Mouse (Mus musculus) limb, embryonic 15.5 days (tissue): Measurements from ENCODE around the gene Cdc5l. TPM values are rescaled to one million over a fixed set of nuclear protein-coding genes. Genes with fewer than 3 reads are reported as not detected.

Source experiments
- ATAC-seq: fragments of 200-750 bp; cut with Nextera tagmentation; 2 replicates; pipeline ENCODE4 v1.8.0; 2017; ENCODE audit warnings: low read depth, moderate TSS enrichment; ENCODE audit not compliant: insufficient number of reproducible peaks, low FRiP score, low TSS enrichment
- H3K27ac ChIP-seq: fragments of 300-500 bp; sonication (generic); 2 replicates; pipeline ENCODE4 v1.5.1; 2015; ENCODE audit warnings: moderate library complexity, mild to moderate bottlenecking, inconsistent platforms
- H3K27me3 ChIP-seq: fragments of 300-500 bp; sonication (generic); 2 replicates; pipeline ENCODE4 v1.6.1; 2015; ENCODE audit warnings: inconsistent platforms
- H3K36me3 ChIP-seq: fragments of 300-500 bp; sonication (generic); 2 replicates; pipeline ENCODE4 v1.6.1; 2015; ENCODE audit warnings: inconsistent platforms
- H3K4me1 ChIP-seq: fragments of 300-500 bp; sonication (generic); 2 replicates; pipeline ENCODE4 v1.6.1; 2015; ENCODE audit warnings: inconsistent platforms
- H3K4me2 ChIP-seq: fragments of 300-500 bp; sonication (generic); 2 replicates; pipeline ENCODE4 v1.6.1; 2015; ENCODE audit warnings: mild to moderate bottlenecking, inconsistent platforms
- H3K4me3 ChIP-seq: fragments of 300-500 bp; sonication (generic); 2 replicates; pipeline ENCODE4 v1.5.1; 2015; ENCODE audit warnings: mild to moderate bottlenecking, inconsistent platforms
- H3K9ac ChIP-seq: fragments of 300-500 bp; sonication (generic); 2 replicates; pipeline ENCODE4 v1.6.1; 2015; ENCODE audit warnings: inconsistent platforms
- H3K9me3 ChIP-seq: fragments of 300-500 bp; sonication (generic); 2 replicates; pipeline ENCODE4 v1.6.1; 2016; ENCODE audit warnings: inconsistent platforms
- WGBS: fragments of 180-500 bp; shearing (Covaris S2); methylation state at CpG from one replicate; pipeline ENCODE4 v1.1.7; 2015; 5-methylcytosine and 5-hydroxymethylcytosine counted together
- polyA plus RNA-seq: library from polyadenylated mRNA; unstranded; fragments of >200 nt; fragmentation: Nextera tagmentation; extraction: Ambion mirVana; gene quantifications from 2 replicates; pipeline ENCODE4 v1.2.1, GENCODE M21; 2015

The Cdc5l gene
- polyA plus RNA-seq, 1 experiment from 2014 or later: 61.7 TPM

GRCm38 (mm10) chr17:45394612-45395011 lies 38.9 kb downstream of the Cdc5l start:
- H3K36me3 ChIP-seq: peaks cover 52% of the 10 kb centered on the region
- no peaks in the 10 kb centered on the region for H3K9me3 ChIP-seq
- no peak overlapping the region for H3K4me2 ChIP-seq
- H3K27me3 ChIP-seq: no peaks in the 10 kb centered on the region
- ATAC-seq: no peak
- H3K9ac ChIP-seq: no peak overlapping the region
- 0 out of 2 replicates have a peak, but pooled peaks cover 3% of the 10 kb centered on the region for H3K4me1 ChIP-seq
- 74% methylated on average over 9 of the region's 9 CpGs for WGBS
- H3K4me3 ChIP-seq: no peak overlapping the region
- H3K27ac ChIP-seq: no peak overlapping the region

DNA sequence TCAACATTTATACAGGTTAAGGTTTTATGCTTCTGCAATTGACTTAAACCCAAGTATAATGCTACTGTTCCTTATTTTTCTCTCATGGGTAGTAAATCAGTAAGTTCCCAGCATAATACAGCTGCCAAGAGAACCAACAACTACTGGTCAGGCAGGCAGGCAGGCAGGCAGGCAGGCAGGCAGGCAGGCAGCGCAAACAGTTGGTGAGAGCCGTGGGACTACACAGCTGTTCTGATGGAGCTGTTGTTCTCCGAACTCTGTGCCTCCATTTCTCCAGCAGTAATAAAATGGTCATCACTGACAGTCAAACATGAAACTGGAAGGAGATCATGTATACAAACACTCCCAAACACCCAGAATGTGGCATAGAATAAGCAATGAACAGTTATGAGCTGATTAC lies 39.8 kb downstream of the Cdc5l start:
- no peak for ATAC-seq
- 84% methylated on average over 3 of the region's 3 CpGs for WGBS
- no peak overlapping the region for H3K9ac ChIP-seq
- H3K9me3 ChIP-seq: no peaks in the 10 kb centered on the region
- H3K4me1 ChIP-seq: no peaks in the 10 kb centered on the region
- no peak overlapping the region for H3K4me3 ChIP-seq
- H3K27ac ChIP-seq: no peak overlapping the region
- H3K4me2 ChIP-seq: no peak overlapping the region
- peaks cover 56% of the 10 kb centered on the region for H3K36me3 ChIP-seq
- no peaks in the 10 kb centered on the region for H3K27me3 ChIP-seq

DNA sequence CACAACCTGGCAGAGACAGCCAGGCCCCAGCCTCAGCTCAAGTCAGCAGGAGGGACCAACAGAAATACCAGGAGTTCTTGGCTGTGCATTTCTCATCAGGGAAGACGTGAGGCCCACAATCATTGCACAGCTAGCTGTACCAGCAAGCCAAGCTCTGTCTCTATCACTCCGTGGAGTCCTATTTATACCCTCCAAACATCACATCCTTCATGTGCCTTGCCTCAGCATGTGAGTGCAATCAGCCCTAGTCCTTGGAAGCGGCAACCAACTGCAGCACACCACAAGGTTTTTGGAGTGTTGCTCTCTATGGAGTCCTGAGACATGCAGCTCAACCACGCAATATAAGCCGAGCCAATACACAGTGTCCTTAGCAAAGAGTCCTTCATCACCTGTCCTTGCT lies 43.6 kb downstream of the Cdc5l start:
- Histone ChIP-seq H3K27ac (no peak overlapping the region), H3K9me3 (no peaks in the 10 kb centered on the region), H3K4me2 (no peak overlapping the region), H3K4me3 (no peak overlapping the region), H3K36me3 (peaks cover 64% of the 10 kb centered on the region), H3K27me3 (no peaks in the 10 kb centered on the region), H3K9ac (no peak overlapping the region), H3K4me1 (no peaks in the 10 kb centered on the region)
- no peak for ATAC-seq
- 91% methylated on average over 5 of the region's 5 CpGs for WGBS

DNA sequence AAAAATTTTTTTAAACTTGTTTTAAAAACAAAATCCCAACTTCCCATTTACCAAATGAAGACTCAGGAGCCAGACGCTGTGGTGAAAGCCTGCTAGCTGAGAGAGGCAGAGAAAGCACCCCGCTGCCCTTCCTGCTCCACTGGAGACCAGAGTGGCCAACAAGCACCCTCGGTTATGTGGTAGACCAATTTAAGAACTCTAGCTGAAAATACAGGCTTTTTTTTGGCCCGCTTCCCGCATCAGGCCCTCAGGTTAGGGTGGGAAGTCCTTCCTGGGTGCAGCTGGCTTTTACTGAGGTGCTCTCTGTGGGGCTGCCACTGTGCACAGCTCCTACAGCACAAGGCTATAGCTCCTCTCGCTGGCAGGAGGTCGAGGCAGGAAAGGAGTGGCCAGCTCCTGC lies 46.6 kb downstream of the Cdc5l start:
- Histone ChIP-seq H3K9ac (no peak overlapping the region), H3K9me3 (no peaks in the 10 kb centered on the region), H3K36me3 (peaks cover 44% of the 10 kb centered on the region), H3K4me1 (no peaks in the 10 kb centered on the region), H3K4me2 (no peak overlapping the region), H3K27ac (peak overlapping the region; percentile 43; the same call in 1 of the 2 replicates), H3K4me3 (no peak overlapping the region), H3K27me3 (no peaks in the 10 kb centered on the region)
- no peak for ATAC-seq
- WGBS: 77% methylated on average over 7 of the region's 7 CpGs

DNA sequence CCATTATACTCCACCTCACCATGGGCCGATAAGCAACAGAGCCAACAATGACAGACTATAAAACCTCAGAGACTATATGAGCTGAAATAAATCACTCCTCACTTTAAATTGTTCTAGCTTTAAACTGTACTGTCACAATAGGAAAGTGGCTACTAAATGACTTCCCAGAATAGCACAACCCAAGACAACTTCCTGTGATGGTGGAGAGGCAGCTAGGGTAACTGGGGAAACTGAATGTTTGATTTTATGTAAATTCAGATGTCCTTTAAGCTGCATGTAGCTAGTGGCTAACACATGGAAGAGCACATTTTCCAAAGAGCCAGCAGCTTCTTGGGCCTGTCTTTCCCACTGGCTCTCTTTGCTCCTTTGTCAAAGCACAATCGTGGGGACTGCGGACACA lies 50.2 kb downstream of the Cdc5l start:
- WGBS: 74% methylated on average over 3 of the region's 3 CpGs
- no peaks in the 10 kb centered on the region for H3K4me1 ChIP-seq
- no peak overlapping the region for H3K4me3 ChIP-seq
- H3K27me3 ChIP-seq: 0 out of 2 replicates have a peak, but pooled peaks cover 6% of the 10 kb centered on the region
- no peaks in the 10 kb centered on the region for H3K9me3 ChIP-seq
- no peak overlapping the region for H3K4me2 ChIP-seq
- no peak overlapping the region for H3K27ac ChIP-seq
- H3K9ac ChIP-seq: no peak overlapping the region
- ATAC-seq: no peak
- peaks cover 17% of the 10 kb centered on the region for H3K36me3 ChIP-seq

DNA sequence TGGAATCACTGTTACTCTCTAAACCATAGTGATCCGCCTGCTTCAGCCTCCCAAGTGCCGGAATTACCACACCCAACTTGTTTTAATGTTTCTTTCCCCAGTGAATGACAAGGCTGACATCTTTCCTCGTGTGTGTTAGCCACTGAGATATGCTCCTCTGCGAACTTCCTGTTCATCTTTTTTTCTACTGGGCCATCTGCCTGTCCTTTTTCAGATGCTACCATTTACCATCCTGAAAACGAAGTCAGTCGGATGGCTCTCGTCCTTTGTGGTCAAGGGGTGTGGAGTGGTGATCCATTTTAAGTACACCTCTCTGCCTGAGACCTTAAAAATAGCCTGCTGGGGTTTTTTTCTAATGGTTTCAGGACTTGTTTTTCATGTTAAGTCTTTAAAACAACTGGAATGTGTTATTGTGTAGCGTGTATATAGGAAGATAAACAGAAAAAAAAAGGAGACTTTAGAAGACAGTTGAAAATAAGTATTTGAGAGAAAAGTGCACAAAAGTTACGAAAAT lies 54.2 kb downstream of the Cdc5l start:
- Histone ChIP-seq H3K27ac (no peak overlapping the region), H3K9me3 (no peaks in the 10 kb centered on the region), H3K36me3 (peaks cover 2% of the 10 kb centered on the region; the same call in 1 of the 2 replicates), H3K9ac (no peak overlapping the region), H3K4me1 (peaks cover 15% of the 10 kb centered on the region), H3K27me3 (peaks cover 20% of the 10 kb centered on the region), H3K4me2 (no peak overlapping the region), H3K4me3 (no peak overlapping the region)
- 91% methylated on average over 9 of the region's 9 CpGs for WGBS
- no peak for ATAC-seq

DNA sequence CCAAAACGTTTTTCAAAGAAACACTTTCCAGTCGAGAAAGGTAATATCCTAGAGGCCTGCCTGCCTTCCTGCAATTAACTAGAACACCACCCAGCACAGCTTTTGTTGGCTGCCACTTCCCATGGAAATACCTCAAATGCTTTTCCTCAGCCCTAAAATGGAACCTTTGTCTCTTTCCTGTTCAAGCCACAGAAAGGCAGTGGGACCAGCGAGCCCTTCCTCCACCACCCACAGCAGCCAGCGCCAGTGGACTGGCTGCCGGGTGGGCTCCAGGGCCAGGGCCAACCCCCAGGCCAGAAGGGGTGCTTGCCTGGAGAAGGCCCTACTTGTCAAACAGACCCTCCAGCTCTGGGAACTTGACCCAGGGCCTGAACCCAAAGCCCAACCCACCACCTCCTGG lies 56.2 kb downstream of the Cdc5l start:
- WGBS: 31% methylated on average over 5 of the region's 5 CpGs

GRCm38 (mm10) chr17:45373987-45374608 lies 59.4 kb downstream of the Cdc5l start:
- Histone ChIP-seq H3K27ac (0 out of 2 replicates have a peak overlapping the region, but pooled peaks have one; percentile 2), H3K27me3 (peaks cover 57% of the 10 kb centered on the region), H3K36me3 (no peaks in the 10 kb centered on the region), H3K4me3 (no peak overlapping the region), H3K4me1 (peaks cover 36% of the 10 kb centered on the region), H3K9ac (no peak overlapping the region), H3K9me3 (no peaks in the 10 kb centered on the region), H3K4me2 (no peak overlapping the region)
- peak; percentile 64; the same call in 1 of the 2 replicates for ATAC-seq
- 28% methylated on average over 13 of the region's 13 CpGs for WGBS

More for the DNA sequence above, 56.2 kb downstream of the Cdc5l start:
- Histone ChIP-seq H3K36me3 (no peaks in the 10 kb centered on the region), H3K27me3 (peaks cover 38% of the 10 kb centered on the region), H3K9ac (no peak overlapping the region), H3K4me1 (peaks cover 22% of the 10 kb centered on the region), H3K4me3 (no peak overlapping the region), H3K4me2 (no peak overlapping the region), H3K27ac (peak overlapping the region; percentile 75), H3K9me3 (no peaks in the 10 kb centered on the region)
- ATAC-seq: peak; percentile 48

- Histone ChIP-seq H3K9ac (no peak overlapping the region), H3K4me3 (no peak overlapping the region), H3K36me3 (no peaks in the 10 kb centered on the region), H3K9me3 (no peaks in the 10 kb centered on the region), H3K27me3 (peaks cover 81% of the 10 kb centered on the region), H3K4me2 (no peak overlapping the region), H3K4me1 (peaks cover 21% of the 10 kb centered on the region), H3K27ac (peak overlapping the region; percentile 50; the same call in 1 of the 2 replicates)
- 27% methylated on average over 9 of the region's 9 CpGs for WGBS
- ATAC-seq: no peak
These were observed 62.5 kb downstream of the Cdc5l start for GRCm38 (mm10) chr17:45371042-45371441.

DNA sequence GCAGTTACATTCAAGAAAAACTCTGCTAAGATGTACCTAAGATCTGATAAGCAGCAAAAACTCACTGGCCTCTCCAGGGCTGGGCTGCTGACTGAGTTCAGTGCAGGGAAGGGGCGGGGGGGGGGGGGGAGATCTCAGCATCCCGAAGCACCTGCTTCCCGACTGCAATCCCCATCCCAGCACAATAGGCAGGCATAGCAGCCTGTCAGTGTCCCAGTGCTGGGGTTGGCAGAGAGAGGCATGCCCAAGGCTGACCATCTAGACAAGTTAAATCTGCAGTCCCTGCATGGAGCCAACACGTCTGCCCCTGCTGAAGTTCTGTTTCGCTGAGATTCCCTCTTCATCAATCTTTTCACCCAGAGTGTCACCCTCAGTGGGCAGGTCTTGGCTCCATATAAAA lies 63.0 kb downstream of the Cdc5l start:
- H3K36me3 ChIP-seq: no peaks in the 10 kb centered on the region
- no peak overlapping the region for H3K4me3 ChIP-seq
- no peak overlapping the region for H3K9ac ChIP-seq
- peaks cover 77% of the 10 kb centered on the region for H3K27me3 ChIP-seq
- no peak overlapping the region for H3K4me2 ChIP-seq
- no peaks in the 10 kb centered on the region for H3K9me3 ChIP-seq
- 51% methylated on average over 5 of the region's 5 CpGs for WGBS
- ATAC-seq: no peak
- peak overlapping the region; percentile 50; the same call in 1 of the 2 replicates for H3K27ac ChIP-seq
- H3K4me1 ChIP-seq: peaks cover 22% of the 10 kb centered on the region

DNA sequence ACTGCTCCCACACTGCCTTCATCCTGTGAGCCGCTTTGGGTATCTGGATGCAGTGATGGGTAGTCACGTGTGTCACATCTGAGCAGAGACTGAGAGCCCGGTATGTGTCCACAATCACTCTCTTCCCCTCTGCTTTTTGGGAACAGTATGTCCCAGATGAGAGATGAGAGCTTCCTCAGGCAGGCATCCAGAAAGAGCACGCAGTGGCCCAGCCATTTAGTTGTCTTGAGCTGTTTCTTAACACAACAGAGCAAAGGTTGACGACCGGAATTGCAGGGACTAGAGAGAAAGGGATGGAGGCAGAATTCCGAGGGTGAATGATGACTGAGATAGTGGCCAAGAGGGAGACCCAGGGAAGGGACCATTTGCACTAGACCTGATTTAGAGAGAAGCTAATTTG lies 68.7 kb downstream of the Cdc5l start:
- no peak overlapping the region for H3K4me2 ChIP-seq
- no peaks in the 10 kb centered on the region for H3K9me3 ChIP-seq
- peaks cover 78% of the 10 kb centered on the region for H3K27me3 ChIP-seq
- no peaks in the 10 kb centered on the region for H3K36me3 ChIP-seq
- H3K4me3 ChIP-seq: no peak overlapping the region
- ATAC-seq: no peak
- peaks cover 4% of the 10 kb centered on the region for H3K4me1 ChIP-seq
- no peak overlapping the region for H3K27ac ChIP-seq
- WGBS: 66% methylated on average over 7 of the region's 7 CpGs
- no peak overlapping the region for H3K9ac ChIP-seq

DNA sequence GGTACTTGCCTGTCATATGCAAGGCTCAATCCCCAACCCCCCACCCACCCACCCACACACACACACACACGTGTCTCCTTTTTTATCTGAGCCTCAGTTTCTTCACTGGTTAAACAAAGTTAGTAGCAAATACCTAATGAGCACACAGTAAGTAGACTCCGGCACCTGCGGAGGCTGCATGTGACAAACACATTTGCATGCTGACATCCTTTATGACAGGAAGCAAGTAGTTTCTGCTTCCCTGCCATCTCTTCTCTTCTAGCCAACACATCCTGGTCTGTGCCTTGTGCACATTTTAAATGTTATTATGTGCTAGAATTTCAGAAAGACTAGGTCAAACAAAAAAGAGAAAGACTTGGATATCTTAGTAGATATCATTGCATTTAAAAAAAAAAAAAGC lies 72.6 kb downstream of the Cdc5l start:
- H3K36me3 ChIP-seq: no peaks in the 10 kb centered on the region
- H3K9ac ChIP-seq: no peak overlapping the region
- WGBS: 90% methylated on average over 3 of the region's 3 CpGs
- no peak overlapping the region for H3K4me2 ChIP-seq
- no peak for ATAC-seq
- peaks cover 19% of the 10 kb centered on the region for H3K4me1 ChIP-seq
- H3K9me3 ChIP-seq: no peaks in the 10 kb centered on the region
- peaks cover 71% of the 10 kb centered on the region for H3K27me3 ChIP-seq
- H3K27ac ChIP-seq: no peak overlapping the region
- H3K4me3 ChIP-seq: no peak overlapping the region
